Mouse (Mus musculus) left cerebral cortex, adult 8-10 months (tissue): ENCODE data around the gene Gm10300. TPM values are rescaled to one million over a fixed set of nuclear protein-coding genes. Genes with fewer than 3 reads are reported as not detected.
A peak's percentile ranks its signal among the peaks of the same experiment; 100 is the strongest.

Experiments
- DNase-seq, 2 experiments: peaks; one replicate each; pipeline ENCODE4 v3.0.0; 2022; ENCODE audit warnings: low spot score in 2 of 2
- total RNA-seq, 4 experiments: library from RNA; stranded (reverse); gene quantifications; 2 replicates each; pipeline ENCODE4 v1.2.4; 2022

Gene Gm10300
- total RNA-seq, 4 experiments from 2014 or later, result 0.15 to 0.33 TPM; not detected in 2

DNA sequence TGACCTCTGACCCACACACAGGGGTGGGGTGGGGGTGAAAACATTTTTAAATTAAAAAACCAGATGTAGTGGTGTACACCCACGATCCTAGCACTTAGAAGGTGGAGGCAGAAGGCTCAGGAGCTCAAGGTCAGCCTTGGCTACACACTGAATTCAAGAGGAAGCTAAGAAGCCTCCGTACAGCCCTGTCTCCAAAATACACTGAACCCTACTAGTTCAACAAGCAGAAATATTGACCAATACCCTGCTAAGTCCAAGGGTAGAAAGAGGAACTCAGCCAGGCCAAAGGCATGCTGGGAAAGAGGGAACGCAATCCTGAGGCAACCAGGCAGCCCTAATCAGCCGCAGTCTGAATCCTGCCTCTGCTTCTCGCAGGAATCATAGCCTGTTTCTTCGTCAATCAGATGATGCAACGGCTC is 3.8 kb downstream of the Gm10300 start:
- no peak for DNase-seq

DNA sequence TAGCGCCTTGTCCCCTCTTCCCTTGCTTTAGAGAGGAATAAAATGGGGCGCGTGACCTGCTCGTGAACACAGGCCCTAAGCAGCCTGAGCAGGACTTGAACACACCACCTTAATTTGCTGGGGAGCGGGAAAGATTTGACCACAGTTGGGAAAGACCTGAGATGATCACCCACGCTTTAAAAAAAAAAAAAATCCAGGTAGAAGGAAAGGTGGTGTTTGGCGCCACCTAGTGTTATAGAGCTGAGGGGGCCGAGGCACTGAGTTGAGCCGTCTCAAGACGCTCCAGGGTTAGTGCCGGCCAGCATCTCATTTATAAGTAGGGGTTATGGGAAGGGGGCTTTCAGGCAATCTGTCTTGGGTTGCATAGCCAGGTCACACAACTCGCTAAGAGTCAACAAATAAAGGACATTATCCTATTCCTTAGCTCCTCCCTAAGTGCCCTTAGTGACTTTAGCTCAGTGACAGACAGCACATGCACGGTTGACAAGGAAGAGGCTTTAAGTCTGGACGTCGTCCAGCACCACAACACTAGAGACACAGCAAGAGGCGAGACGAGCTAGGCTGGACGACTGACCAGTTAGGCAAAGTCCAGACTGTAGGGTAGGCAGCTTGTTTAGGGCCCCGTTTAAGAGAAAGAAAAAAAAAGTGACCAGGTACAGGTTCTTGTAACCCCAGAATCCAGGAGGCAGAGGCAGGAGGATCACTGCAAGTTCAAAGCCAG is 5.2 kb downstream of the Gm10300 start:
- DNase-seq, result peak in 1 of 2 experiments; percentile 51

DNA sequence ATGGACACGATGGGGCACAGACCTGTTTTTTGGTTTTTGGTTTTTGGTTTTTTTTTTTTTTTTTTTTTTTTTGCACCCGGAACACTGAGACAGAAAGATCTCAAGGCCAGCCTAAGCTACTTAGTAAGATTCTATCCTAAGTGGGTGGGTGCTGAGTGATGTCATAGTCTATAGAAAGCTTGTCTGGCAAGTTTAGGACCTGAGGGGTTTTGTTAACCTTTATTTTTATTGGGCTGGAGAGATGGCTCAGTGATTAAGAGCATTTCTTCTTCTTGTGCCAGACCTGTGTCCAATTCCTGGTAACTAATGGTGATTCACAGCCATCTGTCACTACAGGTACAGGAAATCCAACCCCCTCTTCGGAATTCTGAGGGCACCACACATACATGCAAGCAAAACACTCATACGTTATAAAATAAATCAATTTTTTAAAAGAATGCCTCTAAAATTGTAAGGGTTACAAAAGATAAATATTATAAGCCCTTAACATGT is 6.0 kb downstream of the Gm10300 start:
- no peak for DNase-seq

DNA sequence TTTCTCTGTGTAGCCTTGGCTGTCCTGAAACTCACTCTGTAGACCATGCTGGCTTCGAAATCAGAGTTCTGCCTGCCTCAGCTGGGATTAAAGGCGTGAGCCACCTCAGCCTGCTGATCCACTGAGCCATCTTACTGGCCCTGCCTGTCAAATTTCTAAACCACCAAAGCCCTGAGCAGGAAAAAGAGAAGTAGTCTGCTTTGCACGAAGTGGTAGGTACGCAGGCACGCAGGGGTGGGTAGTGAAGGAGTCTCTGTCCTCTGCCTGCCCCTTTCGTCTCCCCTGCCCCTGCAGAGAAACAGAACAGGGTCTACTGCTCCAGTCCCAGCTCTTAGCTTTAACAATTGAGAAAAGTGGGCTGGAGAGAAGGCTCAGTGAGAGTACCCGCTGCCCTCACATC is 10.6 kb downstream of the Gm10300 start:
- DNase-seq, result no peak

DNA sequence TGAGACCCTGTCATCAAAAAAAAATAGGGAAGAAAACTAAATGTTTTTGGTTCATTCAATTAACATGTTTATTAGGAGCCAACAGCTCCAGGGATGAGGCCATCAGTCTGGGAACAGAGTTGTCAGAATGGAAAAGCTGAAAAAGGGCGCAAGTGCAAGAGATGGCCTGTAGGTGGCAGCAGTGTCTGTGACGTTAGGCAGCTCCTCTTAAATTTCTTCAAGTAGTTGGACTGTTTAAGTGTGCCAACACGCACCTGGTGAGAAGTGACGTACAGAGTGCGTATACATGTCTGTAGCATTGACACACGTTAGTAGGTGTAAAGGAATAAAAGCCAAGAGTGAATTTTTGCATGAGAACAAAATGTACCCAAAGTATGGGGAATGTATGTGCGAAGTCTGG is 14.4 kb downstream of the Gm10300 start:
- peak in 1 of 2 experiments; percentile 33 for DNase-seq

DNA sequence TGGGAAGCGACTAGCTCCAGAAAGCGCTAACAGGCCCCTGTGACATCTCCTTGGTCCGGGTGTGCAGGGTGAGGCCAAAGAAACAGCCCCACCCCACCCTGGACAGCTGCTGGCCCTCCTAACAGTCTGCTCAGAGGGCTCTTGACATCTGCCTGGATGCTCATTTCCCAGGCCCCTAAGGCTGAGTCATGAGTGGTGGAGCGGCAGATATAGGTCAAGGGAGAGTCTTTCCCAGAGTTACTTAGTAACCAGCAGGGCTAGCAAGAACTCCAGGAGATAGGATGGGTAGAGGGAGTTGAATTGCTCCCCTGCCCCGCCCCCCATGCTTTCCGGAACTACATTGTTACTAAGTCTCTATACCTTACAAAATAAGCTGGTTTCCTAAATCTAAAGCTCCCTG is 18.6 kb downstream of the Gm10300 start:
- DNase-seq, result no peak

DNA sequence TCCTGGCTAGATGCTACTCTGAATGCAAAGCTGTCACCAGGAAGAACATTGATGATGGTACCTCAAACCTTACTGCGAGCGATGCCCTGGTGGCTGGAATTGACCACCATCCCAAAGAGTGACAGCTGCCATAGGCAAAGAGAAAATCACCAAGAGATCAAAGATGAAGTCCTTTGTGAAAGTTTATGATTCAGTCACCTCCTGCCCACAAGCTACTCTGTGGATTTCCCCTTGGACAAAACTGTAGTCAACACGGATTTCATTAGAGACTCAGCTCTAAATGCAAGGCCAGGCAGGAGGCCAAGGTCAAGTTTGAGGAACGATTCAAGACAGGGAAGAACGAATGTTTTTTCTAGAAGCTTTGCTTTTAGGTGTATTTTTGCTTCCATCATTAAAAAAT is 19.4 kb downstream of the Gm10300 start:
- DNase-seq, result no peak

DNA sequence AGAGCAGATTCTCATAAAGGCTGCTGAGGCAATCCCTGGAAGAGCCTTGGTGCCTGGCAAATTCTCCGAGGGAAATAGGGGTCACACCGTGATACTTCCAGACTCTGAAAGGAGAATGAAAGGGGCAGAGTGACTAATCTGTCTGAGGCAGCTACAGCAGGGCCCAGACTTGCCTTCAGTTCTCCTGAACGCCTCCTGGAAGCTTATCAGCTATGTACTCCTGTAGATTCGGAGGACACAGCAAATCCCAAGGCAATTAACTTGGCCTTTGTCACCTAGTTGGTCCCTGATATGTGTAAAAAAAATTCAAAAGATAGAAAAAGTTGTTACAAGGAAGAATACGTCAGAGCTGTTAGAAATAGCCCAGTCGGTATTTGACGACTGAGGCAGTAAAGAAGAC is 20.5 kb downstream of the Gm10300 start:
- DNase-seq, result no peak

DNA sequence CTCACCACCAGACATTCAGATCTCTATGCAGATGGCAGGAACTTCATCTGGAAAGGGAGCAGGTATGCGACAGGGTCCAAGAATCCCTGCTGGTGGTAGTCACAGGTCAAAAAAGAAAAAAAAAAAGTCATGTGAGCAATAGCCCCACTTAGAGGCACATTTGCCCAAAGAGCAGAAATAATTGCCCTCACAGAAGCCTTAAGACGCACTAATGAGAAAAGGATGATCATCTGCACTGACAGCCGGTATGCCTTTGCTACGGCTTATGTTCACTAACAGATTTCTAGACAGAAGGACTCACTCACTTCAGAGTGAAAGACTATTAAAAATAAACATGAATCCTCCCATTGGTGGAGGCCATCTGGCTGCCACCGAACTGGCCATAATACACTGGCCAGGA is 25.1 kb downstream of the Gm10300 start:
- DNase-seq, result no peak

DNA sequence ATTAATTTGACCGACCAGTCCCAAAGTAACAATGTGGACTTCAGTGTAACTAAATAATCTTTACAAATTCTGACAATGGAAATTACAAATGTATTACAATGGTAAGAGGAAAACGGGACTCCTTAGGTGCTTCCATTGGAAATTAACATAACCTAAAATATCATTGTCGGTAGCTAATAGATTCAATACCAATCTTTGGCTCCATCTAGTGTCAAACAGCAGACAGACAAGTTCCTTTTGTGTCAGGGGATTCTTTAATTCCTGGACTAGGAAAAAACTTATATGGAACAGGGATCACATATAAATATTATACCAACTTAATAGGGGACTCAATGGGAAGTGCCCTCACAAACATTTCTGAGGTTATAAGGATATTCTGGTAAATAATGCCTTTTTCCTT is 26.7 kb downstream of the Gm10300 start:
- no peak for DNase-seq

DNA sequence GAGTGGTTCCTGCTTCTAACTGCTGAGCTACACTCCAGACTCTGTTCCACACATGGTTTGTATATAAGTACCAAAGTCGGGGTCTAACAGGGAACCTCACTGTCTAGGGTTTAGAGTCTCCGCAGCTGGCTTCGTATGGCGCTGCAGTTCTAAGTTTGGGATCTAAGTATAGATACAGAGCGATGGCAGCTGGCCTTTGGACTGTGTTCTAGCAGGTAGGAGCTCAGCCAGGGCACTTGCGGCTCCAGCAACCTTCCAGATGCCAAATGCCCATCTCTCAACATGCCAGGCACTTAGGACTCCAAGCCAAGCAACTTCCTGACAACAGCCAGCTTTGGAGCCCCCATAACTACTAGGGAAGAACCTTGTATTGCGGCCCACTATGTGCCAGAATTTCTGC is 33.7 kb downstream of the Gm10300 start:
- no peak for DNase-seq

DNA sequence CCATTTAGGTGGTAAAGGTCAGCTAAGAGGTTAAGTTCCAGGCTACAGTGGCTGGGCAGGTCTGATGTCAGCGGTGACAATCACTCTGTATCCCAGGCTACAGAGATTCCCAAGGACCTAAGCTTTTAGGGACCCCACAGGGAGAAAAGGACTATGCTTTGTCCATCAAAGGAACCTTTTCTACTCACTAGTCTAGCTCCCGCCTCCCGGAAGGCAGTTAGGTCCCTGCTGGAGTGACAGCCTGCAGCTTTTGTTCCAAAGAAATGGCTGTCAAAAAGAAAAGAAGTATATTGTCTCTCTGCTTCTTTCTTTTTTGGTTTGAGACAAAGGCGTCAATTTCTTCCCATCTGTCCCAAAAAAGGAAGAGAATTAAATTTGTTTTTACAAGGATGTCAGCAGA is 36.7 kb downstream of the Gm10300 start:
- DNase-seq, result no peak

DNA sequence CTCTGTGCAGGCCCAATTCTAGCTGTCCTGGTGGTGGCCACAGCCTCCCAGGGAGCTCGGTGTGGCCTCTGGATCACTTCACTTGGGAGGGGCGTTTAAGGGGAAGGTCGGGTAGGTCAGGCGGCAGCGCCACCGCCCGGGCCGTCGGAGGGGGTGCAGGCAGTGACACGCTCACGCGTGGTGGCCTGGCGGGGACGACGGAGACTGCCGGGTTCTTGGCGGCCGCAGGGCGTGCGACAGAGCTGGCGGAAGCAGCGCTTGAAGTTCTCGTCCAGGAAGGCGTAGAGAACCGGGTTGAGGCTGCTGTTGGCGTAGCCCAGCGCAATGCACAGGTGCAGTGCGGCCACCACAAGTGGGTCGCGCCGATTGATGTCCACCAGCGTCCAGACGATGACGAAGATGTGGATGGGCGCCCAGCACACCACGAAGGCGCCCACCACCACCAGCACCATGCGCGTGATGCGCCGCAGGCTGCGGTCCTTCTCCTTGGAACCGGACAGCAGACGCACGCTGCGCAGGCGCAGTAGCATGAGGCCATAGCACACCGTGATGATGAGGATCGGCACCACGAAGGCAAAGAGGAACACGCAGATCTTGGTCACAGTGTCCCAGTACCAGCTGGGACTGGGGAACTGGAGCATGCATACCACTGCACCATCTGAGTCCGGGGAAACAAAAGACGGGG is 39.1 kb downstream of the Gm10300 start:
- DNase-seq, result no peak

DNA sequence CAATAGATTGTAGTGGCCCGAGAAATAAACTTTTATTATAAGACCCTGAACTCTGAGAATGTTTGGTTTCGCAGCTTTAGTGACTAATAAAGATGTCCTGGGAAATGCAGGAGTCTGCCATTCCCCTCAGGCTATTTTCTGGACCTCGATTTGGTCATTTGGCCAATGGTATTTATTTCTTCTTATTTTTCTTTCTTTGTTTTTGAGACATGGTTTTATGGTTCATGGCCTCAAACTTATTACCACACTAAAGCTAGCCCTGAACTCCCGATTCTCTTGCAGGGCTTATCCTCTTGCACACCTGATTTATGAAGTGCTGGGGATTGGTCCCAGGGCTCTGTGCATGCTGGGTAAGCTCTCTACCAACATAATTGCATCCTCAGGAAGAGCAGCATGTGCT is 41.8 kb downstream of the Gm10300 start:
- no peak for DNase-seq

DNA sequence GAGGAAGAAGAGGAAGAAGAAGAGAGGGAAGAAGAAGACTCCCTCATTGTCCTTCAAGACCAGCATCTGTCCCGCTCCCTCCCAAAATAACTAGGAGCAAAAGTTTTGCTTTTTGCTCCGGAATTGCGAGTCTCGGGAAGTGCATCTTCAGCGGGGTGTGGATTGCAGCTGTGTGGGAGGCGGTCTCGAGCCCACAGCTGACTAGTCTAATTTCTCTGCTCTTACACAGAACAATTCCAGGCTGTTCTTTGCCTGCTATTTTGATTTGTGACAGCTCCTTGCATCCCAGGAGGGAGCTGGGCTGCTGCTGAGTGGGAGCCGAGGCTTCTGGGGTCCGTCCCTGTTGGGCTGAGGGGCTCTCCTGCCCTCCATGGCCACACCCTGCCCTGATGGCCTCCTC is 45.1 kb downstream of the Gm10300 start:
- peak in 1 of 2 experiments; percentile 28 for DNase-seq

DNA sequence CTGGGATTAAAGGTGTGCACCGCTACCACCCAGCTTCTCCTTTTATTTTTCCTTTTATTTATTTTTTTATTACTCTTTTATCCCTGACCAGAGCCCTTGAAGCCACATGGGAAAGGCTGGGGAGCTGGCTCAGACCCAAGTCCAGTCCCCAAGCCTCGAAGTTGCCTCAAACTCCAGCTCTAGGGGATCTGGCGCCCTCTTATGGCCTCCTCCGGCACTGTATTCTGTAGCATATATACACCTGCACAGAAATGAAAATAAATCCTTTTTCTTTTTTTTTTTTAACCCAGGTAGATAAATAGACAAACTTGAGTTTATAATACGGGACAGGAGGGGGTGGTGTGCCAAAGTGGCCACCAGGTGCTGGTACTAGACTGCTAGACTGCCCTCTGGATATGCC is 47.2 kb downstream of the Gm10300 start:
- DNase-seq, result no peak

DNA sequence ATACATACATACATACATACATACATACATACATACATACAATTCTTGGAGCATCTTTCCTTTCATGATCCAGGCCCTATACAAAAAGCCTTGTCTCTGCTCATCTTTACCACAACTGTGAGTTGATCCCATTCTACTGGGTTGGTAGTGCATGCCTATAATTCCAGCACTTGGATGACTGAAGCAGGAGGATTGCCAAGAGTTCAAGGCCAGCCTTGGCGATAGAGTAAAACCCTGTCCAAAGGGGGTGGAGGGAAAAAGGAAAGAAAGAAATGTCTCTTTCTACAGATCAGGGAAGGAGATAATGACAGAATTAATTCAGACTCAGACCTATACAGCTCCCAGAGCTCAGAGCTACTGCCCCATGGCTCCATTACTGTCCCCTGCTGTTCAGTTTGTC is 48.7 kb downstream of the Gm10300 start:
- no peak for DNase-seq

Other genes with a start within 250 kb of the Gm10300 start
- 10 to 100 TPM; 33.5 to 45.1 (median 43.5) TPM for gene Ptpru, start 236.4 kb upstream of the Gm10300 start, total RNA-seq
- 10 to 100 TPM; 26.4 to 33.9 (median 31.3) TPM for gene Mecr, start 231.2 kb upstream of the Gm10300 start, total RNA-seq
- gene Srsf4, start 201.1 kb upstream of the Gm10300 start, total RNA-seq, result 10 to 100 TPM; 59.8 to 68.7 (median 65.7) TPM
- gene Tmem200b, start 152.9 kb upstream of the Gm10300 start, total RNA-seq, result 10 to 100 TPM in 3 of 4 experiments, 1 to 10 TPM in 1; 9.5 to 11.6 (median 10.2) TPM
- gene Epb41, start 624 bp downstream of the Gm10300 start, total RNA-seq, result 10 to 100 TPM; 50.5 to 60.6 (median 55.6) TPM
- gene Oprd1, start 69.8 kb downstream of the Gm10300 start, total RNA-seq, result 10 to 100 TPM; 17.7 to 22.3 (median 21.3) TPM
- 10 to 100 TPM; 40.1 to 43.4 (median 41.4) TPM for gene Ythdf2, start 137.6 kb downstream of the Gm10300 start, total RNA-seq
- gene Gmeb1, start 186.9 kb downstream of the Gm10300 start, total RNA-seq, result 10 to 100 TPM; 18.9 to 24.7 (median 20.2) TPM
- 10 to 100 TPM; 15.7 to 22.4 (median 20.4) TPM for gene Taf12, start 199.7 kb downstream of the Gm10300 start, total RNA-seq
- gene Rab42, start 228.7 kb downstream of the Gm10300 start, total RNA-seq, result 1 to 10 TPM; 1.5 to 3.3 (median 2.3) TPM